Mouse (Mus musculus) regulatory T cell (primary cell): ENCODE data around the gene Cdk15.

Experiments used
- in situ Hi-C: fragments of 300-600 bp; cut with MboI, MseI; formaldehyde crosslinking; loops from one replicate; pipeline ENCODE4 v1.15.1; 2025; ENCODE audit warnings: high pct_unique_total_duplicates

The Cdk15 gene

DNA sequence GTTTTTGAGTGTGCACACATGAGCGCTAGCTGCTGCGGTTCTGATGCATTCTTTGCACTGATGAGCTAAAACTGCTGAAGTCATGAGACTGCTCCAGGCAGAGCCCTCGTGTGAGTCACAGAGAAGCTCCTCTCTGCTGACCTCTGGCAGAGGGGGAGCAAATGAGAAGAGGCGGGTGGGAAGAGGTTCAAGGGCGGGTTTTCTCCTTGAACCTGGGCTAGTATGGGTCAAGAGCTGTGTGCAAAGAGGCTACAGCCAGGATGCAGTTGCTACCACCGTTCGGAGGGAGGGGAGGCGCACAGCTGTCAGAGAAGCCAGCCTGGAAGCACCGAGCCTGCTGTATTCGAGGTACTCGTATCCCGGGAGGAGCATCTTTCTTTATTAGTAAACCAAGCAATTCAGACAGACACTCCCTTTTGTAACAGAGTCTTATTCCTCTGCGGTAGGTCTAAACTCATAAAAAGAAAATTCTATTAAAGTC lies at the start of gene Cdk15:
TSS of gene Cdk15 (plus strand) at position 156 of the 481 bp plus-strand sequence.
- in situ Hi-C loops: no loop called here

GRCm38 (mm10) chr1:59208331-59208730 lies 48.4 kb upstream of the Cdk15 start:
- in situ Hi-C loops: no loop called here

GRCm38 (mm10) chr1:59211651-59212050 lies 45.1 kb upstream of the Cdk15 start:
- in situ Hi-C loops: no loop called here

- in situ Hi-C loops: no loop called here
Measured at GRCm38 (mm10) chr1:59212076-59212779, 44.5 kb upstream of the Cdk15 start.

DNA sequence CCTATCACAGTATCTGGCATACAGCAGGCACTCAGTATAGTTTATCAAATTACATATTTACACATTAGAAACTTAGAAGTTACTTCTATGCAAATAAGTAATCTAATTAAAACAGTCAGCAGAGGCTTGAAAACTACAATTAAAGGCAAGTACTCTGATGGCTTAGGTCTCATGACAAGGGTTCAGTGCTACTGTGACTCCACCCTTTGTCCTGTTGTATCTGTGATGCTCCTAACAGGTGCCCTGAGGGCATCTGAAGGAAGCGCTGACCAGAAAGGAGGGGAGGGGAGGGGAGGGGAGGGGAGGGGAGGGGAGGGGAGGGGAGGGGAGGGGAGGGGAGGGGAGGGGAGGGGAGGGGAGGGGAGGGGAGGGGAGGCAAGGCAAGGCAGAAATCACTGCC lies 43.8 kb upstream of the Cdk15 start:
- in situ Hi-C loops: no loop called here

- in situ Hi-C loops: no loop called here
Measured at GRCm38 (mm10) chr1:59215446-59215845, 41.3 kb upstream of the Cdk15 start.

GRCm38 (mm10) chr1:59220371-59220770 lies 36.3 kb upstream of the Cdk15 start:
- in situ Hi-C loops: no loop called here

DNA sequence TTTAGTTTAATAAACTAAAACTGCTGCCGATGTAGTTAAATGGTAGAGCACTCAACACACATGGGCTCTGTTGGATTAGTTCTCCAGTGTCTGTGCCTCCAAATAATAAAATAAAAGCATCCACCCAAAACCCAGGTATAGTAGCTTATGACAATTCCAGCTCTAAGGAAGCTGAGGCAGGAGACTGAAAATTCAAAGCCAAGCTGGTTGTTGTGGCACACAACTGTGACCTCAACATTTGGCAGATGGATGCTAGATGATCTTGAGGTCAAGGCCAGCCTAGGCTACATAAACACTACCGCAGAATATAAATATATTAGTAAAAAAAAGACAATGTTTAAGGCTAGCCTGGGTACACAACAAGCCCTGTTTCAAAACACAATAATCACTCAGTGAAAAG lies 35.1 kb upstream of the Cdk15 start:
- in situ Hi-C loops: no loop called here

DNA sequence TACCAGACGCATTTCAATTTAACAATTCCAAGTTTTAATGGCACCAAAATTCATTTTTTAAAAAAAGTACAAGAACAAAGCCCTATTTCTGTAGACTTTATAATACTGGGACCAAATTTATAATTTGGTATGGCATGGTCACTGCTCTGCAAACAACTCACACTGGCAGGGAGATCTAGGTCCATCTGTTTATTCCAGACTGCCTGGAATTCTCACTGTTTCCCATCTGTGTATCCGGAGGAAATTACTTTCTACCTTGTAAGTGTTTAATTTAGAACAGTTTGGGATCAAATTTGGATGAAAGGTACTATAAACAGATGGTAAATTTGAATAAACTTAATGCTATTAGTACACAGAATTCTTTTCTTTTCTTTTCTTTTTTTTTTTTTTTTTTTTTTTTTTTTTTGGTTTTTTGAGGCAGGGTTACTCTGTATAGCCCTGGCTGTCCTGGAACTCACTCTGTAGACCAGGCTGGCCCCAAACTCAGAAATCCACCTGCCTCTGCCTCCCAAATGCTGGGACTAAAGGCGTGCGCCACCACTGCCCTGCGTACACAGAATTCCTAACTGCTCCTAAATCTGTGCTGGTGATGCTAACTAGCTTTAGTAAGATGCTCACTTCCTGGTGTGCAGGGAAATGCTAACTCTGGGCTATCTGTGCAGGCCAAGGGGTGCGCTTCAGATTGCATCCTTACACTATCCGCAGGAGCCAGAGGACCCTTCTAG lies 34.4 kb upstream of the Cdk15 start:
- in situ Hi-C loops: no loop called here

DNA sequence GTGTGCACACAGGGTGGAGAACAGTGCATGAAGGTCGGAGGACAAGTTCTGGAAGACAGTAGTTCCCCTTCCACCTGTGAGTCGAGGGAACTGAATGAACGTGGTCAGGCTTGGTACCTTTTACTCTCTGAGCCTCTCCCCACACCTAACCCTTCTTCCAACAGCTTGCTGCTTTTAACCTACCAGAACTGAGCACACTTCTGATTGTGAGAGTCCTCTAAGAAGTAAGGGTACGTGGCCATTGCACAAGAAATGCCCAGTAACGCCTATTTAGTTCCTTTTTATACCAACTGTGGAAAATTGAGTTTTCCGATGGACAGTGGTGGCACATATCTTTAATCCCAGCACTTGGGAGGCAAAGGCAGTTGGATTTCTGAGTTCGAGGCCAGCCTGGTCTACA lies 28.2 kb upstream of the Cdk15 start:
- in situ Hi-C loops: no loop called here

DNA sequence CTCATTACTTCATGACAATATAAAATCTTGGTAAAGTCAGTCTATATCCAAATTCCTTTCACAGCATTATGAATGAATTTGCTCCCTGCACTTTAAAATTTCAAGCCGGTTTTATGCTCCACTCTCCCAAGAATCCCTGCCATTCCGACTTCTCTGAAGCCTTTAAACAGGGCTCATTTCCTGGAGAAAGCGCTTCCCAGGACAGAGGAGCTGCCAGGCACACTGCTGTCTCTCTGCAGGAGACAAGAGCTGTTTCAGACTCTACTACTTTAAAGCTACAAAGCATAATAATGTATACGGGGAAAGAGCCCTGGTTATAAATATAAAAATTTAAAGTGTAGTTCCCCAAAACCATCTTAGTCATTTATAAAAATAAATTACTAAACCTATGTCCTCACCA lies 27.5 kb upstream of the Cdk15 start:
- in situ Hi-C loops: no loop called here

GRCm38 (mm10) chr1:59236856-59237441 lies 19.8 kb upstream of the Cdk15 start, which contains the start of gene Als2:
Gene Als2 (minus strand): TSS chr1:59237231.
- in situ Hi-C loops: loop anchor here (5.0 kb wide), 2 partner anchors 75 to 230 kb away; partner anchors contain the start of gene Mpp4

GRCm38 (mm10) chr1:59237614-59238211 lies 19.0 kb upstream of the Cdk15 start:
- in situ Hi-C loops: loop anchor here (5.0 kb wide), 2 partner anchors 75 to 230 kb away; partner anchors contain the start of gene Mpp4

DNA sequence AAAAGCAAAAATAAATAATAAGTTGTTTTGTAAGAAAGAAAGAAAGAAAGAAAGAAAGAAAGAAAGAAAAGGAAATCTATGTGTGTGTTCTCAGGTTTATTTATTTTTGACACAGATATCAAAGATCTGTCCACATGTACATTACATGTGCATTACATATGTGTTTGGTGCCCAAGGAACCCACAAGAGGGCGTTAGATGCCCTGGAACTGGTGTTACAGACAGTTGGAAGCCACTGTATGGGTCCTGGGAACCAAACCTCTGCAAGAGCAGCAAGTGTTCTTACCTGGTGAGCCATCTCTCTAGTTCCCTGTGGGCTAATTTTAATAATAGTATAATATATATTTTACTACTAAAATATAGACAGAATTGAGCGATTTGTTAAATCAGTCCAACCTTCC lies 12.9 kb upstream of the Cdk15 start:
- in situ Hi-C loops: no loop called here

GRCm38 (mm10) chr1:59247602-59248001 lies 9.1 kb upstream of the Cdk15 start:
- in situ Hi-C loops: no loop called here

GRCm38 (mm10) chr1:59252762-59253161 lies 3.9 kb upstream of the Cdk15 start:
- in situ Hi-C loops: loop anchor here (5.0 kb wide), 1 partner anchor 370 kb away; no protein-coding TSS in a partner anchor

DNA sequence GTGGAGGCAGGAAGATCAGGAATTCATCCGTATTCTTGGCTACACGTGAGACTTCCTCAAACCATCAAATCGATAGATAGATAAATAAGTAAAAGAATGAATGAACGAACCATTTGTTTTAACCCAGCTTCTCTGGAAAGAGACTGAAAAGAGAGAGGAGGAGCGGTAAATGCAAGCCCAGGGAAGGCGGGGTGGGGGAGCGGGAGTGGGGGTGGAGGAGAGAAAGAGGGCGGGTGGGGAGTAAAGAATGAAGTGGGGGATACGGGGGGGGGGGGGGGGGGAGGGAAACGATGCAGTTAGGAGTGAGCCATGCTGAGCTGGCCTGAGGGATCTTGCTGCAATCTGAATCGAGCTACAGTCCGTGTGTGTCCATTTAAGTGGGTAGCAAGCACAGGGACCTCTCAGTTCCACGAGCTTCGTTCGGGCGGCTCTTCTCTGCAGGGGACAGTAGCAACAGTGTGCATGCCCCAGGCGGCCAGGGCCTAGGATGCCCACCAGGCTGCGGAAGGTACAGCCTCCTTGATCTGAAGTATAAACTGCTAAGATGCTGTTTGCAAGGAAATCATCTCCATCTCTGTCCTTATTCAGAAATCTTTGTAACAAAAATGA lies 3.3 kb upstream of the Cdk15 start:
- in situ Hi-C loops: loop anchor here (5.0 kb wide), 1 partner anchor 369 kb away; no protein-coding TSS in a partner anchor

DNA sequence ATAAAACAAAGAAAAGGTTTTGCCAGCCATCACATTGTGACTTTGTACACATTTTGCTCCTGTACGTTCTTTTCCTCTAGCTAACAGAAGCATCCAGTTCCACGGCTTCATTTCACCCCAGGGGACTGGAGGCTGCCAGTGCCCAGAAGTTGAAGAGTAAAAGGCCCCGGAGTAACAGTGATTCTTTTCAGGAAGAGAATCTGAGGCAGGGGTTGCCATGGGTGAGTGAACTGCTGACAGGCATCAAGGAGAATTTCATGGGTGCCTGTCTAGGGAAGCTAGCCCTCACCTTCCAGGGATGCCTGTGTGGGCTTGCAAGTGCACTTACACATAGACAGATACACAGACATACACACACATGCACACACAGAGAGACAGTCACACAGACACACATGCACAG lies 1.0 kb downstream of the Cdk15 start:
- in situ Hi-C loops: no loop called here

DNA sequence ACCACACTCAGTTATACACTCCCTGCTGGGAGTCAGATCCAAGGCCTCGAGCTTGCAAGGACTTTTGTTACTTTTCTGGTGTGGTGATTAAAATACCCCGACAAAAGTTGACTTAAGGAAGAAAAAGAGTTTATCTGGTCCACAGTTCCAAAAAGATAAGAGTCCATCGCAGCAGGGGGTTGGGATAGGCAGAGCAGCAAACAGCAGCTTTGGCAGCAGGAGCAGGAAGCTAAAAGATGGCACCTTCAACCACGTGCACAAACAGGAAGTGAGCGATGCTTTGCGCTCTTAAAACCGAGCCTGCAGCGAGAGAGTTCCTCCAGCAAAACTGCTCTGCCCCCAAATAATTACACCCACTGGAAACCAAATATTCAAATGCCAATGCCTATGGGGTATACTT lies 12.2 kb downstream of the Cdk15 start:
- in situ Hi-C loops: no loop called here

GRCm38 (mm10) chr1:59269466-59269865 lies 12.8 kb downstream of the Cdk15 start:
- in situ Hi-C loops: no loop called here

DNA sequence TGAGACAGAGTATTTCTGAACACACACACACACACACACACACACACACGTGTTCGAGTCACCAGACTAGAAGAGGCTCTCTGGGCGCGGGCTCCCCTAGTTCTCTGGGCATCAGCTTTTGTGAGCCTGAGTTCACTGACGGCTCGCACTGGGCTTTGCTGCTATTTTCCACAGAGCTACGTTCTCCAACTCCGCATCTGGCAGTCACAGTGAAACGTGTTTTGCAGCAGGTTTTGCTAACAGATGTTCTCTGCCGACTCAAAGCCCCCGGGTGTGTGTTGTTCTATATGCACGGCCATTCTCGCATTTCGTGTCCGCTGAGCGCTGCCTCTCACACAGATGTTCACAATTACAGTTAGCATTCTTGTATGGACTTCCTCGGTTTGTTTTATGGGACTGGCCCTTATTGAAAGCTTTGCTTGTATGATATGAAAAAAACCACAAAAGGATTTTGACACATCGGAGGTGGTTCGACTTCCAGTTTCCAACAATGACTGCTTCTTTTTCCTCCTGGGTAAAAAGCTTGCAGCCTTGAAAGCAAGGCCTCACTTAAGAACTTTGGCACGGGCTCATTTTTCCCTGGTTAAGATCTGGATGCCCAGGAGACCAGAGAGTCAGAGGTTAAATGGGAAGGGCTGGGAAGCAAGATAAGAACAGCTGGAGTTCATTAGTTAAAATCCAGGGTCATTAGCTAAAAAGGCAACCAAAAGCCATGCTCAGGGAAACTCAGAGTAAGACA lies 13.4 kb downstream of the Cdk15 start:
- in situ Hi-C loops: no loop called here
